Mouse (Mus musculus) C2C12 (cell line): ENCODE measurements around the gene Farp2.

Experiments
- CTCF ChIP-seq: IDR thresholded peaks from one replicate; pipeline ENCODE4 v1.5.1; 2011; ENCODE audit not compliant: control insufficient read depth, insufficient read depth, insufficient read length
- MAX ChIP-seq: IDR thresholded peaks from one replicate; pipeline ENCODE4 v1.6.1; 2011; ENCODE audit warnings: mild to moderate bottlenecking, control low read depth

GRCm38 (mm10) chr1:93543196-93543595 lies 31.3 kb downstream of the Farp2 start:
- TF ChIP-seq CTCF: no peak
- no peak for TF ChIP-seq MAX
